Mouse (Mus musculus) liver, embryonic 11.5 days (tissue): ENCODE results near the gene Rc3h1. TPM values are rescaled to one million over a fixed set of nuclear protein-coding genes. Genes with fewer than 3 reads are reported as not detected.
"Not testable (repeated sequence)": the region's sequence is repeated elsewhere in the genome, so short reads cannot be mapped to it uniquely, and the experiment has no call there.

Source experiments
- ATAC-seq: fragments of 200-750 bp; cut with Nextera tagmentation; replicated peaks from 2 replicates; pipeline ENCODE4 v1.8.0; 2017; ENCODE audit warnings: moderate number of reproducible peaks, mild to moderate bottlenecking, moderate TSS enrichment, moderate library complexity; ENCODE audit not compliant: low FRiP score
- DNase-seq: peaks from one replicate; pipeline ENCODE4 v3.0.0-alpha.2; 2017; ENCODE audit warnings: low spot score
- H3K27ac ChIP-seq: fragments of 300-500 bp; sonication (generic); 2 replicates; pipeline ENCODE4 v1.5.1; 2014; ENCODE audit warnings: mild to moderate bottlenecking, low read depth, low read length, control low read depth
- H3K27me3 ChIP-seq: fragments of 300-500 bp; sonication (generic); replicated peaks from 2 replicates; pipeline ENCODE4 v1.6.1; 2014; ENCODE audit warnings: low read length, mixed read lengths; ENCODE audit not compliant: control insufficient read depth, insufficient read depth
- H3K36me3 ChIP-seq: fragments of 300-500 bp; sonication (generic); 2 replicates; pipeline ENCODE4 v1.6.1; 2014; ENCODE audit warnings: mild to moderate bottlenecking, low read length, moderate library complexity, mixed read lengths; ENCODE audit not compliant: control insufficient read depth, insufficient read depth
- H3K4me1 ChIP-seq: fragments of 300-500 bp; sonication (generic); replicated peaks from 2 replicates; pipeline ENCODE4 v1.6.1; 2014; ENCODE audit warnings: low read length, mixed read lengths; ENCODE audit not compliant: control insufficient read depth, insufficient read depth
- H3K4me2 ChIP-seq: fragments of 300-500 bp; sonication (generic); 2 replicates; pipeline ENCODE4 v1.6.1; 2014; ENCODE audit warnings: mild to moderate bottlenecking, control low read depth, moderate library complexity
- H3K4me3 ChIP-seq: fragments of 300-500 bp; sonication (generic); 2 replicates; pipeline ENCODE4 v1.5.1; 2014; ENCODE audit warnings: low read depth, low read length, control low read depth
- H3K9ac ChIP-seq: fragments of 300-500 bp; sonication (generic); 2 replicates; pipeline ENCODE4 v1.6.1; 2014; ENCODE audit warnings: low read depth, low read length, control low read depth
- H3K9me3 ChIP-seq: fragments of 300-500 bp; sonication (generic); 2 replicates; pipeline ENCODE4 v1.6.1; 2016; ENCODE audit warnings: low read length, inconsistent platforms, mixed read lengths; ENCODE audit not compliant: control insufficient read depth
- WGBS: fragments of 180-500 bp; shearing (Covaris S2); extraction: QIAGEN DNeasy Blood & Tissue Kit; methylation state at CpG from one replicate; pipeline ENCODE4 v1.1.7; 2014; 5-methylcytosine and 5-hydroxymethylcytosine counted together
- polyA plus RNA-seq: library from polyadenylated mRNA; unstranded; fragments of >200 nt; fragmentation: Nextera tagmentation; extraction: Ambion mirVana; gene quantifications from 2 replicates; pipeline ENCODE4 v1.2.1, GENCODE M21; 2014

Gene Rc3h1
- polyA plus RNA-seq: 5.6 and 5.9 TPM in 2 replicates

DNA sequence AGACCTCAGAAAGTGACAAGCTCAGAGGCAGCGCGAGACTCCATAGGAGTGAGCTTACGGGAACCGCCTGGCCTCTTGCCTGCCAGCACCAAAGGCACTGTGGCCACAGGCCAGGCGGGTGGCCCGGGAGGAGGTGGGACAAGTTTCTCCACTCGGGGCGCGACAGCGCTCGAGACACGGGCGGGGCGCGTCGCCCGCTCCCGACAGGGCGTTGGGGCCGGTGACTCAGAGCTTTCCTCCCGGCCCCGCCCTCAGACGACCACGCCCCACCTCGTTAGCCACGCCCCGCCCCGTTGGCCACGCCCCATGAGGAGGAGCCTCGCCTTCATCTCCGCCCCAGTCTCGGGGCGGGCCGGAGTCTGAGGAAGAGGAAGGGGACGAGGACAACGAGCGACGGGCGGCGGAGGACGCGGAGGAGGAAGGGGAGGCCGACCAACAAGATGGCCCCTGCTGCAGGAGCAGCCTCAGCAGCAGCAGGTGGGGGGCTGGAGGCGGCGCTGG lies at the start of gene Rc3h1:
Gene Rc3h1, plus strand, starts transcription at position 362 of the 501 bp plus-strand sequence.
- H3K9ac ChIP-seq: peak within 1 kb of the TSS; percentile 98
- under 1% methylated on average over 44 of the region's 45 CpGs for WGBS
- H3K4me1 ChIP-seq: peaks cover 8% of the 10 kb centered on the region; the same call in 1 of the 2 replicates
- H3K9me3 ChIP-seq: no peaks in the 10 kb centered on the region
- ATAC-seq (peak; percentile 91), DNase-seq (peak; percentile 99)
- no peaks in the 10 kb centered on the region for H3K36me3 ChIP-seq
- H3K27me3 ChIP-seq: no peaks in the 10 kb centered on the region
- peak within 1 kb of the TSS; percentile 98 for H3K4me3 ChIP-seq
- H3K27ac ChIP-seq: peak within 1 kb of the TSS; percentile 85
- H3K4me2 ChIP-seq: peak within 1 kb of the TSS; percentile 76

DNA sequence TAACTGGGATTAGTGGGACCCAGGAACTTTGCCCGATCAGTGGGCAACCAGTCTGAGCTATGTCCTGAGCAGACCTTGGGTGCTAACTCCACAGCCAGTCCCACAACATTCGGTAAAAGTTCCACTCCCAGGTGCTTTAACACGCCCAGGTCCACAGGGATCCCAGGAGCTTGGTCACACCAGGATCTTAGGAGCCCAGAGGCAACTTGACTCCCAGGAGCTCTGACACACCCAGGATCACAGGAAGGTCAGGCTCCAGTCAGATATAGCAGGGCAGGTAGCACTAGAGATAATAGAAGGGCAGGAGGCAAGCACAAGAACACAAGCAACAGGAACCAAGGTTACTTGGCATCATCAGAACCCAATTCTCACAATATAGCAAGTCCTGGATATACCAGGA lies 48.1 kb upstream of the Rc3h1 start:
- Histone ChIP-seq H3K36me3 (no peaks in the 10 kb centered on the region), H3K4me1 (no peaks in the 10 kb centered on the region), H3K9ac (no peak overlapping the region), H3K4me3 (no peak overlapping the region), H3K27ac (no peak overlapping the region), H3K27me3 (no peaks in the 10 kb centered on the region), H3K9me3 (no peaks in the 10 kb centered on the region), H3K4me2 (no peak overlapping the region)
- WGBS: 85% methylated on average over 3 of the region's 3 CpGs
- DNase-seq: no peak
- no peak for ATAC-seq

- not testable (repeated sequence) for H3K36me3 ChIP-seq, H3K27ac ChIP-seq, H3K9ac ChIP-seq, H3K9me3 ChIP-seq, H3K4me1 ChIP-seq, ATAC-seq, H3K27me3 ChIP-seq, H3K4me3 ChIP-seq, H3K4me2 ChIP-seq, DNase-seq
Observed at GRCm38 (mm10) chr1:160859874-160860273, 46.3 kb upstream of the Rc3h1 start.

GRCm38 (mm10) chr1:160861142-160861541 lies 45.1 kb upstream of the Rc3h1 start:
- Histone ChIP-seq H3K36me3 (no peaks in the 10 kb centered on the region), H3K27me3 (no peaks in the 10 kb centered on the region), H3K9me3 (no peaks in the 10 kb centered on the region), H3K4me2 (no peak overlapping the region), H3K9ac (no peak overlapping the region), H3K27ac (no peak overlapping the region), H3K4me3 (no peak overlapping the region), H3K4me1 (no peaks in the 10 kb centered on the region)
- DNase-seq (no peak), ATAC-seq (no peak)
- WGBS: 84% methylated on average over 2 of the region's 2 CpGs

GRCm38 (mm10) chr1:160861632-160862031 lies 44.6 kb upstream of the Rc3h1 start:
- no peak for ATAC-seq
- no peak overlapping the region for H3K27ac ChIP-seq
- H3K27me3 ChIP-seq: no peaks in the 10 kb centered on the region
- WGBS: 76% methylated on average over 1 of the region's 1 CpGs
- H3K4me2 ChIP-seq: no peak overlapping the region
- H3K4me3 ChIP-seq: no peak overlapping the region
- no peaks in the 10 kb centered on the region for H3K4me1 ChIP-seq
- no peaks in the 10 kb centered on the region for H3K36me3 ChIP-seq
- DNase-seq: no peak
- H3K9me3 ChIP-seq: no peaks in the 10 kb centered on the region
- no peak overlapping the region for H3K9ac ChIP-seq

DNA sequence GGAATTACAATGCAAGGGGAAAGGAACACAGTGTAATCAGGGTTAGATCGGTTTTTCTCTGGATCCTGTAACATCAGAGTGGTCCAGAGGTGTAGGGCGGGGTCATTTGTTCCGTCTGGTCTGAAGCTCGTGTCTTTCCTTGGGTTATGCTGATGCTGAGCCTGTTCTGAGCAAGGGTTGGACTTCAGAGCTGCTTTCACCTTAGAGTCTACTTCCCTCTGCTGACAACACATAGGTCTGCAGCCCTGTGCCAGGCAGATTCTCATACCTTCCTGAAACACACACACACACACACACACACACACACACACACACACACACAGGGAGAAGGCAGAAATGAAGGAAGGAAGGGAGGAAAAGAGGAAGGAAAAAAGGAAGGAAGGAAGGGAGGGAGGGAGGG lies 43.2 kb upstream of the Rc3h1 start:
- no peak overlapping the region for H3K4me2 ChIP-seq
- H3K9ac ChIP-seq: no peak overlapping the region
- DNase-seq (no peak), ATAC-seq (0 out of 2 replicates have a peak, but pooled peaks have one; percentile 20)
- H3K27me3 ChIP-seq: no peaks in the 10 kb centered on the region
- no peaks in the 10 kb centered on the region for H3K9me3 ChIP-seq
- no peaks in the 10 kb centered on the region for H3K4me1 ChIP-seq
- no peaks in the 10 kb centered on the region for H3K36me3 ChIP-seq
- H3K27ac ChIP-seq: no peak overlapping the region
- 48% methylated on average over 4 of the region's 4 CpGs for WGBS
- H3K4me3 ChIP-seq: no peak overlapping the region

- no peaks in the 10 kb centered on the region for H3K27me3 ChIP-seq
- H3K9ac ChIP-seq: no peak overlapping the region
- no peaks in the 10 kb centered on the region for H3K9me3 ChIP-seq
- H3K36me3 ChIP-seq: no peaks in the 10 kb centered on the region
- no peak overlapping the region for H3K27ac ChIP-seq
- no peaks in the 10 kb centered on the region for H3K4me1 ChIP-seq
- 50% methylated on average over 1 of the region's 1 CpGs for WGBS
- H3K4me2 ChIP-seq: no peak overlapping the region
- DNase-seq (no peak), ATAC-seq (no peak)
- no peak overlapping the region for H3K4me3 ChIP-seq
Observed at GRCm38 (mm10) chr1:160874757-160875156, 31.5 kb upstream of the Rc3h1 start.

- no peak overlapping the region for H3K27ac ChIP-seq
- no peaks in the 10 kb centered on the region for H3K27me3 ChIP-seq
- no peaks in the 10 kb centered on the region for H3K4me1 ChIP-seq
- no peak overlapping the region for H3K9ac ChIP-seq
- no peak overlapping the region for H3K4me3 ChIP-seq
- H3K4me2 ChIP-seq: no peak overlapping the region
- H3K36me3 ChIP-seq: no peaks in the 10 kb centered on the region
- WGBS: 86% methylated on average over 4 of the region's 4 CpGs
- no peaks in the 10 kb centered on the region for H3K9me3 ChIP-seq
- DNase-seq (no peak), ATAC-seq (no peak)
Observed at GRCm38 (mm10) chr1:160876968-160877367, 29.2 kb upstream of the Rc3h1 start.

DNA sequence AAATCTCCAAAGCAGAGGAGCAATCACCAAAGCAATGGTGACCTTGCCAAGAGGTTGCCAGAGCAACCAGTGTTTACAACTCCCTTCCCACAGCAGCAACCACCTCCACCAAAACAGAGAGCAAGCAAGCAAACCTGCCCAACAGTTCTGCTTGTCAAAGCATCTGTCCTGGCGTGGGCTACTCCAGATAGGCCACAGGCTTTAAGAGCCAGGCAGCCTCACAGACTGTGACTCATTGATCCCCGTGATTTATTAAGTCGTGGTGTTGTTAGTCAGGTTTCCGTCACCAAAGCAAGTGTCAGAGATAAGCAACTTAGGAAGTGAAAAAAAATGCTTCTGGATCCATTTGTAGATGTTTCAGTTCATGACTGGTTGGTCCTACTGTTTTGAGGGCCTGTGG lies 27.7 kb upstream of the Rc3h1 start:
- Histone ChIP-seq H3K4me2 (no peak overlapping the region), H3K27ac (no peak overlapping the region), H3K9me3 (no peaks in the 10 kb centered on the region), H3K4me1 (no peaks in the 10 kb centered on the region), H3K36me3 (no peaks in the 10 kb centered on the region), H3K27me3 (no peaks in the 10 kb centered on the region), H3K4me3 (no peak overlapping the region), H3K9ac (no peak overlapping the region)
- WGBS: 22% methylated on average over 4 of the region's 4 CpGs
- no peak for ATAC-seq
- no peak for DNase-seq
